Mouse (Mus musculus) adrenal gland, postnatal 25 days (tissue): ENCODE measurements around the gene Itih4. TPM values are rescaled to one million over a fixed set of nuclear protein-coding genes. Genes with fewer than 3 reads are reported as not detected.
A peak's percentile ranks its signal among the peaks of the same experiment; 100 is the strongest.

Source experiments
- DNase-seq: peaks from one replicate; pipeline ENCODE4 v3.0.0; 2021; ENCODE audit warnings: mixed read lengths
- long read RNA-seq: library from polyadenylated mRNA; stranded (forward); transcript quantifications from one replicate; pipeline ENCODE4 v2.0.0, GENCODE M21; 2021
- total RNA-seq: library from RNA; stranded (reverse); gene quantifications from 2 replicates; pipeline ENCODE4 v1.2.3, GENCODE M21; 2021

Gene Itih4
- 0.46 and 17.5 TPM in 2 replicates for total RNA-seq
- long read RNA-seq, transcript Itih4-204 (22 exons, 2,928 nt) = minor isoform, 68 of 606 reads
- long read RNA-seq, transcript Itih4-202 (23 exons, 2,993 nt) = major isoform, 211 of 606 reads
- long read RNA-seq, transcript Itih4-203 (23 exons, 3,531 nt) = minor isoform, 199 of 606 reads
- long read RNA-seq, partial matches to known transcripts = 93 of 606 reads
- long read RNA-seq, other reads (novel, unspliced or antisense) = 32 of 606 reads

- DNase-seq = no peak
Measured at GRCm38 (mm10) chr14:30886204-30886603, at the start of gene Itih4. TSS of gene Itih4 (plus strand) at chr14:30886476.

GRCm38 (mm10) chr14:30837416-30837996 is 48.8 kb upstream of the Itih4 start:
- no peak for DNase-seq

- DNase-seq = no peak
Measured at GRCm38 (mm10) chr14:30843701-30844100, 42.6 kb upstream of the Itih4 start.

- no peak for DNase-seq
Measured at GRCm38 (mm10) chr14:30850504-30850903, 35.8 kb upstream of the Itih4 start.

- DNase-seq = no peak
Measured at GRCm38 (mm10) chr14:30852325-30852724, 34.0 kb upstream of the Itih4 start.

GRCm38 (mm10) chr14:30855316-30855715 is 31.0 kb upstream of the Itih4 start:
- DNase-seq = no peak

- DNase-seq = no peak
Measured at GRCm38 (mm10) chr14:30856885-30857507, 29.3 kb upstream of the Itih4 start.

- DNase-seq = no peak
Measured at GRCm38 (mm10) chr14:30857990-30858389, 28.3 kb upstream of the Itih4 start.

GRCm38 (mm10) chr14:30861421-30862125 is 24.7 kb upstream of the Itih4 start:
- no peak for DNase-seq

- DNase-seq = no peak
Measured at GRCm38 (mm10) chr14:30862368-30862767, 23.9 kb upstream of the Itih4 start.

- DNase-seq = no peak
Measured at GRCm38 (mm10) chr14:30865311-30865710, 21.0 kb upstream of the Itih4 start.

- peak; percentile 69 for DNase-seq
Measured at GRCm38 (mm10) chr14:30867042-30867441, 19.2 kb upstream of the Itih4 start.

- DNase-seq = no peak
Measured at GRCm38 (mm10) chr14:30868826-30869225, 17.4 kb upstream of the Itih4 start.

- DNase-seq = no peak
Measured at GRCm38 (mm10) chr14:30869391-30869801, 16.9 kb upstream of the Itih4 start.

GRCm38 (mm10) chr14:30870206-30871147 is 15.8 kb upstream of the Itih4 start:
- no peak for DNase-seq

- no peak for DNase-seq
Measured at GRCm38 (mm10) chr14:30874095-30874700, 12.1 kb upstream of the Itih4 start.

GRCm38 (mm10) chr14:30875130-30875865 is 11.0 kb upstream of the Itih4 start:
- no peak for DNase-seq

GRCm38 (mm10) chr14:30875955-30876354 is 10.3 kb upstream of the Itih4 start:
- no peak for DNase-seq

- no peak for DNase-seq
Measured at GRCm38 (mm10) chr14:30876451-30876850, 9.8 kb upstream of the Itih4 start.

- DNase-seq = no peak
Measured at GRCm38 (mm10) chr14:30877827-30878226, 8.4 kb upstream of the Itih4 start.
